Mouse (Mus musculus) forebrain, embryonic 13.5 days (tissue): Measurements from ENCODE around the gene Camsap3. TPM values are rescaled to one million over a fixed set of nuclear protein-coding genes. Genes with fewer than 3 reads are reported as not detected.
A peak's percentile ranks its signal among the peaks of the same experiment; 100 is the strongest.

ENCODE experiments used
- ATAC-seq: fragments of 200-750 bp; cut with Nextera tagmentation; 2 replicates; pipeline ENCODE4 v1.8.0; 2017
- H3K27ac ChIP-seq: fragments of 300-500 bp; sonication (generic); 2 replicates; pipeline ENCODE4 v1.5.1; 2015; ENCODE audit warnings: inconsistent platforms, mild to moderate bottlenecking, moderate library complexity
- H3K27me3 ChIP-seq: fragments of 300-500 bp; sonication (generic); 2 replicates; pipeline ENCODE4 v1.6.1; 2015; ENCODE audit warnings: mild to moderate bottlenecking, inconsistent platforms
- H3K36me3 ChIP-seq: fragments of 300-500 bp; sonication (generic); 2 replicates; pipeline ENCODE4 v1.6.1; 2015; ENCODE audit warnings: mild to moderate bottlenecking, inconsistent platforms; ENCODE audit not compliant: poor library complexity, severe bottlenecking
- H3K4me1 ChIP-seq: fragments of 300-500 bp; sonication (generic); 2 replicates; pipeline ENCODE4 v1.6.1; 2015; ENCODE audit warnings: inconsistent platforms
- H3K4me2 ChIP-seq: fragments of 300-500 bp; sonication (generic); 2 replicates; pipeline ENCODE4 v1.6.1; 2015; ENCODE audit warnings: inconsistent platforms, mild to moderate bottlenecking, moderate library complexity
- H3K4me3 ChIP-seq: fragments of 300-500 bp; sonication (generic); 2 replicates; pipeline ENCODE4 v1.5.1; 2015; ENCODE audit warnings: mild to moderate bottlenecking, inconsistent platforms
- H3K9ac ChIP-seq: fragments of 300-500 bp; sonication (generic); 2 replicates; pipeline ENCODE4 v1.6.1; 2015; ENCODE audit warnings: mild to moderate bottlenecking, inconsistent platforms
- H3K9me3 ChIP-seq: fragments of 300-500 bp; sonication (generic); replicated peaks from 2 replicates; pipeline ENCODE4 v1.6.1; 2016; ENCODE audit warnings: inconsistent platforms
- WGBS: fragments of 180-500 bp; shearing (Covaris S2); methylation state at CpG from one replicate; pipeline ENCODE4 v1.1.7; 2015; 5-methylcytosine and 5-hydroxymethylcytosine counted together
- polyA plus RNA-seq: library from polyadenylated mRNA; unstranded; fragments of >200 nt; fragmentation: Nextera tagmentation; extraction: Ambion mirVana; gene quantifications from 2 replicates; pipeline ENCODE4 v1.2.1, GENCODE M21; 2015

The Camsap3 gene
- polyA plus RNA-seq, 1 experiment from 2014 or later, result 19.5 TPM

DNA sequence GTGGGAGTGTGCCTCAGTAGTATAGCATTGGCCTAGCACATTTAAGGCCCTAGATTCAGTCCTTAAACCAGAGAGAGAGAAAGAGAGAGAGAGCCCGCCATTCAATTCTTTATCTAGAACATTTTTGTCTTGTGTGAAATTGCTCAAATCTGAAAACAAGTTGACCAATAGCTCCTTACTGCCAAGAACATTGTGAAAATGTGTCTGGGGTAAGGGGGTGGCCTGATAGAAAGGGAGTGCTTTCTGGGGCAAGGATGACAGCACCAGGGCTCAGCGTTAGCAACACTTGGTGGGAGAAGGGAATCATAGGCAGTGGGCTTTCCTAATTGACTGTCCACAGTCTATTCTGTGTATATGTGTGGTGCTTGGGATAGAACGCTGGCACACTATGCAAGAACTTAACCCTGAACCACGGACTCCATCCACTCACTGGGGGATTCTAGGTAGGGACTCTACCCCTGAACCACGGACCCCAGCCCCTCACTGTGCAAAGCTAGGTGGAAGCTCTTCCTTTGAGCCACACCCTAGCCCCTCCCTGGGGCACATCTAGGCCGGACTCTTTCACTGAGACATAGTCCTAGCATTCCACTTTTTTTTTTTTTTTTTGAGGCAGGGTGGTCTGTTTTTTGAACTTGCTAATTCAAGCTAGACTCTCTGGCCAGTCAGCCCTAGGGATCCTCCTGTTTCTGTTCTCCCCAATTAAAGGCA is 59.9 kb downstream of the Camsap3 start:
- no peak overlapping the region for H3K4me3 ChIP-seq
- 86% methylated on average over 6 of the region's 6 CpGs for WGBS
- ATAC-seq, result no peak

DNA sequence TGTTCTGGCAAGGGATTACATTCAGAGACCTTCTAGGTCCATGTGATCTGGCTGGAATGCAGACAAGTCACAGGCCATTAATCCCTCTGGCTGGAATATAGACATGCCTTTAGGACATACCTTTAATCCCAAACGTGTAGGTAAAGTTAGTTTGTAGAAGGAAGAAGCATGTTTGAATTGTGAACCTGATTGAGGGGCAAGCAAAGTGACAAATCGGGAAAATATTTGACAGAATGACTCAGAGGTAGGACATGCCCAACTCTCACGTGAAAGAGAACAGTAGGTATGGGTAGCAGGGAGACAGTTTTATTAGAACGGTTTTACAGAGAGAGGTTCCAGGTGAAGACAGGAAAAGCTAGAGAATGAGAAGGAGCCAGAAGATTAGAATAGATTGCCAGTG is 60.5 kb downstream of the Camsap3 start:
- no peak for ATAC-seq
- H3K36me3 ChIP-seq, result no peaks in the 10 kb centered on the region
- no peak overlapping the region for H3K4me3 ChIP-seq
- no peak overlapping the region for H3K4me2 ChIP-seq
- H3K27ac ChIP-seq, result no peak overlapping the region
- WGBS, result 81% methylated on average over 4 of the region's 4 CpGs
- H3K9ac ChIP-seq, result no peak overlapping the region
- no peaks in the 10 kb centered on the region for H3K9me3 ChIP-seq
- H3K4me1 ChIP-seq, result no peaks in the 10 kb centered on the region
- H3K27me3 ChIP-seq, result no peaks in the 10 kb centered on the region

More for the DNA sequence above, 59.9 kb downstream of the Camsap3 start:
- Histone ChIP-seq H3K4me2 (no peak overlapping the region), H3K27me3 (no peaks in the 10 kb centered on the region), H3K4me1 (no peaks in the 10 kb centered on the region), H3K9ac (no peak overlapping the region), H3K36me3 (no peaks in the 10 kb centered on the region), H3K27ac (no peak overlapping the region), H3K9me3 (no peaks in the 10 kb centered on the region)

GRCm38 (mm10) chr8:3648268-3648667 is 61.2 kb downstream of the Camsap3 start:
- WGBS, result 85% methylated on average over 2 of the region's 2 CpGs
- Histone ChIP-seq H3K4me3 (no peak overlapping the region), H3K27ac (no peak overlapping the region), H3K27me3 (no peaks in the 10 kb centered on the region), H3K36me3 (no peaks in the 10 kb centered on the region), H3K9me3 (no peaks in the 10 kb centered on the region), H3K4me2 (no peak overlapping the region), H3K9ac (no peak overlapping the region), H3K4me1 (no peaks in the 10 kb centered on the region)
- ATAC-seq, result no peak

GRCm38 (mm10) chr8:3648990-3649389 is 61.9 kb downstream of the Camsap3 start:
- H3K4me2 ChIP-seq, result no peak overlapping the region
- H3K4me3 ChIP-seq, result no peak overlapping the region
- H3K9me3 ChIP-seq, result no peaks in the 10 kb centered on the region
- H3K36me3 ChIP-seq, result no peaks in the 10 kb centered on the region
- H3K9ac ChIP-seq, result no peak overlapping the region
- no peak for ATAC-seq
- no peaks in the 10 kb centered on the region for H3K27me3 ChIP-seq
- H3K4me1 ChIP-seq, result no peaks in the 10 kb centered on the region
- WGBS, result 35% methylated on average over 1 of the region's 1 CpGs
- H3K27ac ChIP-seq, result no peak overlapping the region

DNA sequence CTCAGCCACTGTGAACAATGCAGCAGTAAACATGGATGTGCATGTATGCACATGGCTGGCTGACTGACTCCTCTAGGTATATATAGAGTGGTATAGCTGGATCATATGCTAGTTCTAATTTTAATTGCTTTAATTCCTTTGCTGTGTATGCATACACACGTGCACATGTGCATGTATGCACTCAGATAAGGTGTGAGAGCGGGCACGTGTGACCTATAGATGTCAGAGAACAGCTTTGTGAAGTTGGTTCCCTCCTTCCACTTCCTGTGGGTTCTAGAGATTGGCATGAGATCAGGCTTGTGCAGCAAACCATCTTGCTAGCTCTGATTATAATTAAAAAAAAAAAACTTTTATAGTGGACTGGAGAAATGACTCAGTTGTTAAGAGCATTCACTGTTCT is 65.8 kb downstream of the Camsap3 start:
- no peaks in the 10 kb centered on the region for H3K9me3 ChIP-seq
- no peaks in the 10 kb centered on the region for H3K27me3 ChIP-seq
- H3K27ac ChIP-seq, result no peak overlapping the region
- H3K36me3 ChIP-seq, result no peaks in the 10 kb centered on the region
- H3K4me1 ChIP-seq, result peaks cover 10% of the 10 kb centered on the region
- H3K4me2 ChIP-seq, result no peak overlapping the region
- no peak for ATAC-seq
- H3K4me3 ChIP-seq, result no peak overlapping the region
- H3K9ac ChIP-seq, result no peak overlapping the region
- WGBS, result 67% methylated on average over 3 of the region's 3 CpGs

DNA sequence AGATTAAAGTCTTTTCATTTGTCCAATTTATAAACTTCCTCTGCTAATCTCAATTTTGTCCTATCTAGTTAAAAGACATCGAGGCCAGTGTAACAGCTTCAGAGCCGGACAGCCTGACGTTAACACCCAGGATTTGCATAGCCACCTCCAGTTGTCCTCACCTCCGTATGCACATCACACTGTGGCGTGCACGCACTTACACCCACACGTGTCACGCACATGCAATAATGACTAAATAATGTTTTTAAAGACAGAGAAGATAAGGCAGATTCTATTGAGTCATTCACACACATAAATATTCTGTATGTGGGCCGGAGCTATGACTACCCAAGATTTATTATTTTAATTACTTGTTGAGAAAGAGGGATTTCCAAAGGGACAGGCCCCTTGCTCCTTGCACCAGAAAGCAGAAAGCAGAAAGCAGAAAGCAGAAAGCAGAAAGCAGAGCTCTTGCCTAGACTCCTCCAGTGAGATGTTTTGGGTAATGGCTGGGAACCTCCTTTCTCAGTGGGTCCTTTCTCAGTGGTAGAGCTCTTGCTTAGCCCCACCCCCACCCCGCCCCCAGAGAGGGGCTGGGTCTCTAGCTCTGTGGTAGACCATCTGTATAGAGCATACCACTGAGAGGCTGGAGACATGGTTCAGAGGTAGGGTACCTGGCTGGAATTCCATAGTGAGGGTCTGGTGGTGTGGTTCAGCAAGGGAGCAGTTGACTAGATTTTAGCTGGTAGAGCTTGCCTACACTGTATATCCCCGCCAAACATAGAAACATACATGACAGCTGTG is 67.8 kb downstream of the Camsap3 start:
- 78% methylated on average over 11 of the region's 11 CpGs for WGBS
- no peak for ATAC-seq
- no peak overlapping the region for H3K27ac ChIP-seq

GRCm38 (mm10) chr8:3655526-3655925 is 68.4 kb downstream of the Camsap3 start, which contains the start of gene Retn:
Gene Retn (plus strand): TSS chr8:3655770.
- Histone ChIP-seq H3K27me3 (no peaks in the 10 kb centered on the region), H3K4me2 (no peak within 1 kb of the TSS), H3K36me3 (no peaks in the 10 kb centered on the region), H3K27ac (no peak within 1 kb of the TSS), H3K4me3 (no peak within 1 kb of the TSS), H3K9ac (no peak within 1 kb of the TSS), H3K4me1 (peaks cover 10% of the 10 kb centered on the region), H3K9me3 (no peaks in the 10 kb centered on the region)
- WGBS, result 76% methylated on average over 3 of the region's 3 CpGs
- ATAC-seq, result no peak

More for the DNA sequence above, 67.8 kb downstream of the Camsap3 start:
- Histone ChIP-seq H3K4me2 (no peak overlapping the region), H3K4me3 (no peak overlapping the region), H3K4me1 (peaks cover 10% of the 10 kb centered on the region), H3K27me3 (no peaks in the 10 kb centered on the region), H3K9ac (no peak overlapping the region), H3K36me3 (no peaks in the 10 kb centered on the region), H3K9me3 (no peaks in the 10 kb centered on the region)

DNA sequence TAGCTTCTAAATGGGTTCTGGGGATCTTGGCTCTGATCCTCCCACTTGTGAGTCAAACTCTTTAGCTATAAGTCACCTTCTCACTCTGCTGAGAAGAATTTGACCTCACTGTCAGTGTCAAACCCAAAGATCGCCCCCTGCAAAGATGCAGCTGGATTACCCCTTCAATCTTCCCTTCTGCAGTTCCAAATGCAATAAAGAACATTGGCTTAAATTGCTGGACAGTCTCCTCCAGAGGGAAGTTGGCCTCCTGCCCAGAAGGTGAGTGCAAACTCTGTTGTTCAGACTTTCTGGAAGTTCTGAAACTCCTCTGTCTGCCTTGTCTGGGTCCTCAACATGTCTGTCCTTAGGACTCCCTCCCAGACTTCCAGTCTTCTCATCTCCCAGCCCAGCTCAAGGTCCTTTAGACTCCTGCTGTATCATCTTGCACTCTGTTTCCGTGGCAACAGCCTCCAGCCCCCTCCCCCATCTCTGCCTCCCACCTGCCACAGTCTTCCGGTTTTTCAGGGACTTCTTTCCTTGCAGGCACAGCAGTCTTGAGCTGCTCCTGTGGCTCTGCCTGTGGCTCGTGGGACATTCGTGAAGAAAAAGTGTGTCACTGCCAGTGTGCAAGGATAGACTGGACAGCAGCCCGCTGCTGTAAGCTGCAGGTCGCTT is 69.8 kb downstream of the Camsap3 start:
- no peaks in the 10 kb centered on the region for H3K27me3 ChIP-seq
- peak overlapping the region; percentile 31; the same call in 1 of the 2 replicates for H3K9ac ChIP-seq
- peak overlapping the region; percentile 31 for H3K4me2 ChIP-seq
- 21% methylated on average over 7 of the region's 7 CpGs for WGBS
- ATAC-seq, result peak; percentile 50; the same call in 1 of the 2 replicates
- no peaks in the 10 kb centered on the region for H3K9me3 ChIP-seq
- no peak overlapping the region for H3K4me3 ChIP-seq
- H3K27ac ChIP-seq, result no peak overlapping the region
- peaks cover 10% of the 10 kb centered on the region for H3K4me1 ChIP-seq
- H3K36me3 ChIP-seq, result no peaks in the 10 kb centered on the region

Other genes starting within 250 kb of the Camsap3 start
- 0.23 TPM in 1 of 2 replicates, not detected in the other for gene A430078G23Rik, start 233.9 kb upstream of the Camsap3 start, polyA plus RNA-seq
- gene Arhgef18, start 194.3 kb upstream of the Camsap3 start, polyA plus RNA-seq, result 11.1 and 11.7 TPM in 2 replicates
- gene Pex11g, start 119.6 kb upstream of the Camsap3 start, polyA plus RNA-seq, result 3.9 and 4.8 TPM in 2 replicates
- gene Tex45, start 116.4 kb upstream of the Camsap3 start, polyA plus RNA-seq, result 0.10 TPM in 1 of 2 replicates, not detected in the other
- 67.2 and 72.0 TPM in 2 replicates for gene Zfp358, start 94.2 kb upstream of the Camsap3 start, polyA plus RNA-seq
- 68.5 and 68.7 TPM in 2 replicates for gene Mcoln1, start 86.8 kb upstream of the Camsap3 start, polyA plus RNA-seq
- 20.3 and 23.8 TPM in 2 replicates for gene Pnpla6, start 71.9 kb upstream of the Camsap3 start, polyA plus RNA-seq
- 1.6 and 2.3 TPM in 2 replicates for gene C330021F23Rik, start 19.3 kb upstream of the Camsap3 start, polyA plus RNA-seq
- 64.0 and 72.5 TPM in 2 replicates for gene Xab2, start 34.0 kb downstream of the Camsap3 start, polyA plus RNA-seq
- 113 and 138 TPM in 2 replicates for gene Pet100, start 34.3 kb downstream of the Camsap3 start, polyA plus RNA-seq
- gene Pcp2, start 38.3 kb downstream of the Camsap3 start, polyA plus RNA-seq, result 0.17 and 0.35 TPM in 2 replicates
- gene Stxbp2, start 43.7 kb downstream of the Camsap3 start, polyA plus RNA-seq, result 35.7 and 40.1 TPM in 2 replicates
- 0.31 and 0.64 TPM in 2 replicates for gene Retn, start 68.5 kb downstream of the Camsap3 start, polyA plus RNA-seq
- 0.15 and 0.18 TPM in 2 replicates for gene Mcemp1, start 78.5 kb downstream of the Camsap3 start, polyA plus RNA-seq
- 6.5 and 9.0 TPM in 2 replicates for gene Fcor, start 85.1 kb downstream of the Camsap3 start, polyA plus RNA-seq
- 52.0 and 57.4 TPM in 2 replicates for gene Trappc5, start 89.0 kb downstream of the Camsap3 start, polyA plus RNA-seq
- gene Fcer2a, start 106.9 kb downstream of the Camsap3 start, polyA plus RNA-seq, result 0.23 and 0.37 TPM in 2 replicates
- gene Clec4g, start 133.4 kb downstream of the Camsap3 start, polyA plus RNA-seq, result not detected in 2 replicates
- gene Cd209a, start 161.7 kb downstream of the Camsap3 start, polyA plus RNA-seq, result not detected in 2 replicates